Mouse (Mus musculus) thymus, adult 2 months (tissue): Measurements from ENCODE around the gene Atg4b.

Experiments
- CTCF ChIP-seq: fragments of 200-500 bp; IDR thresholded peaks from 2 replicates; pipeline ENCODE4 v1.5.1; 2012; ENCODE audit warnings: mild to moderate bottlenecking, control low read depth, low read length, moderate library complexity, borderline replicate concordance; ENCODE audit not compliant: control insufficient read depth, poor library complexity, insufficient read depth; ENCODE audit errors: extremely low read depth
- POLR2A ChIP-seq: fragments of 200-500 bp; IDR thresholded peaks from 2 replicates; pipeline ENCODE4 v1.6.1; 2012; ENCODE audit warnings: mild to moderate bottlenecking, low read length, control low read depth, moderate library complexity; ENCODE audit not compliant: control insufficient read depth, poor library complexity, insufficient read depth; ENCODE audit errors: extremely low read depth

GRCm38 (mm10) chr1:93818722-93819121, 67.4 kb downstream of the Atg4b start:
- TF ChIP-seq POLR2A (no peak), CTCF (no peak)
